Mouse (Mus musculus): Measurements from ENCODE around the gene Izumo1. TPM values are rescaled to one million over a fixed set of nuclear protein-coding genes. Genes with fewer than 3 reads are reported as not detected.

Izumo1 gene
- not detected in 2 replicates for polyA plus RNA-seq (2012; ENCODE audit: insufficient read depth, insufficient read length, low replicate concordance, missing spikeins)

DNA sequence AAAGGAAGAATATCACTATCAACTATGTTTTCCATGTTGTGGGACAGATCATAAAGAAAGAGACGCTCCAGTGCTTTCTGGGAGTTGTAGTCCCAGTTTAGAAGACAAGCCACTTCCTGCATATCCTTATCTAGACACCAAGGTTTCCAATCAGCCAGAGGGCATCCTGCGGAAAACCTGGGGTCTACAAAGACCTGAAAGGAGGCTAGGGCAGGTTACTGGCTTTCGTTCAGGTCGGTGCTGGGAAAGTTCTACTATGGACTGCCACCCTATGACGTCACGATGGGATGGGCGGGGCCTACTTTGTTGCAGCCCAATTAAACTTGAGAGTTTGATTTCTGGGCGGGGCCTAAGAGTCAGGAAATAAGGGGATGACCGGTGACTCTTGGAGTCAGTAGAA lies at the start of gene Izumo1:
TSS of gene Izumo1 (plus strand) at position 369 of the 400 bp plus-strand sequence.
- Histone ChIP-seq H3K4me3 (ENCODE audit: insufficient read depth, low read depth, low read length) (no peak within 1 kb of the TSS), H3K4me1 (ENCODE audit: control insufficient read depth, insufficient read depth, low read length) (peaks cover 7% of the 10 kb centered on the region), H3K27ac (ENCODE audit: insufficient read depth, low read depth, low read length) (no peak within 1 kb of the TSS)
- TF ChIP-seq CTCF (IDR thresholded peaks at IDR 0.05; ENCODE audit: insufficient read depth, low read depth, low read length) (no peak), POLR2A (IDR thresholded peaks at IDR 0.05; ENCODE audit: insufficient read depth, low read depth, low read length) (no peak)
- WGBS: 38% methylated on average over 9 of the region's 9 CpGs

DNA sequence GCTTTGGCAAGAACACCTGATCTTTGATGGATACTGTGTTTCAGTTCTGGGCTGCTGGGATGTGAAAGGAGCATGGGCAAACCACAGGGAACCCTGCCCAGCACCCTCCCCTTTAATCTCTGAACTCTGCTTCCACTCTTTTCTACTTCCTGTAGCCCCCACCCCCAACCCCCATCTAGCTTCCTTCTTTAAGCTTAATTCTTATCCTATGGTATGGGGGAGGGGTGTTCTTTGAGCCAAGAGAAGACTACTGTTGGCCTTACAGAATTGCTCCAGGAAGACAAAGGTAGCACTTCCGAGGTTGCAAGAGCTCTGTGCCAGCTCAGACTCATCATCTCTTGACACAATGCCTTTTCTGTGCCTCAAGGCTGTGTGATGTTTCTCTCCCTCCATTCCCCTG lies 49.6 kb upstream of the Izumo1 start:
- whole genome bisulfite sequencing: 48% methylated on average over 1 of the region's 1 CpGs
- peaks cover 7% of the 10 kb centered on the region for H3K4me1 ChIP-seq (ENCODE audit: control insufficient read depth, insufficient read depth, low read length)
- no peak for TF ChIP-seq CTCF (IDR thresholded peaks at IDR 0.05; ENCODE audit: insufficient read depth, low read depth, low read length)
- TF ChIP-seq POLR2A (IDR thresholded peaks at IDR 0.05; ENCODE audit: insufficient read depth, low read depth, low read length): no peak
- H3K27ac ChIP-seq (ENCODE audit: insufficient read depth, low read depth, low read length): no peak overlapping the region
- no peak overlapping the region for H3K4me3 ChIP-seq (ENCODE audit: insufficient read depth, low read depth, low read length)

DNA sequence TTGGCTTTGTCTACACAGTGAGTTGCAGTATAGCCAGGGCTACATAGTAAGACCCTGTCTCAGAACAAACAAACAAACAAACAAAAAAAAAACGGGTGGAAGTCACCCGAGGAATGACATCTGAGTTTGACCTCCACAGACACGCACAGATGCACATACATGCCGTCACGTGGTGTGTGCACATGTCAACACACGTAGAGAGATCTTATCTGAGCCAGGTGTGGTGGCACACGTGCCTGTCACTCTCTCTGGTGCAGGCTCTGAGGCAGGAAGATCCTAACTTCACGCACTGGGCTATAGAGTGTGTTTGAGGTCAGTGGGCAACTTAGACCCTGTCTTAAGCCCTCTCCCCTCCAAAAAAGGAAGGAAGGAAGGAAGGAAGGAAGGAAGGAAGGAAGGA lies 47.7 kb upstream of the Izumo1 start:
- 86% methylated on average over 8 of the region's 8 CpGs for WGBS
- Histone ChIP-seq H3K27ac (ENCODE audit: insufficient read depth, low read depth, low read length) (no peak overlapping the region), H3K4me1 (ENCODE audit: control insufficient read depth, insufficient read depth, low read length) (peaks cover 3% of the 10 kb centered on the region), H3K4me3 (ENCODE audit: insufficient read depth, low read depth, low read length) (no peak overlapping the region)
- TF ChIP-seq POLR2A (IDR thresholded peaks at IDR 0.05; ENCODE audit: insufficient read depth, low read depth, low read length) (no peak), CTCF (IDR thresholded peaks at IDR 0.05; ENCODE audit: insufficient read depth, low read depth, low read length) (no peak)

DNA sequence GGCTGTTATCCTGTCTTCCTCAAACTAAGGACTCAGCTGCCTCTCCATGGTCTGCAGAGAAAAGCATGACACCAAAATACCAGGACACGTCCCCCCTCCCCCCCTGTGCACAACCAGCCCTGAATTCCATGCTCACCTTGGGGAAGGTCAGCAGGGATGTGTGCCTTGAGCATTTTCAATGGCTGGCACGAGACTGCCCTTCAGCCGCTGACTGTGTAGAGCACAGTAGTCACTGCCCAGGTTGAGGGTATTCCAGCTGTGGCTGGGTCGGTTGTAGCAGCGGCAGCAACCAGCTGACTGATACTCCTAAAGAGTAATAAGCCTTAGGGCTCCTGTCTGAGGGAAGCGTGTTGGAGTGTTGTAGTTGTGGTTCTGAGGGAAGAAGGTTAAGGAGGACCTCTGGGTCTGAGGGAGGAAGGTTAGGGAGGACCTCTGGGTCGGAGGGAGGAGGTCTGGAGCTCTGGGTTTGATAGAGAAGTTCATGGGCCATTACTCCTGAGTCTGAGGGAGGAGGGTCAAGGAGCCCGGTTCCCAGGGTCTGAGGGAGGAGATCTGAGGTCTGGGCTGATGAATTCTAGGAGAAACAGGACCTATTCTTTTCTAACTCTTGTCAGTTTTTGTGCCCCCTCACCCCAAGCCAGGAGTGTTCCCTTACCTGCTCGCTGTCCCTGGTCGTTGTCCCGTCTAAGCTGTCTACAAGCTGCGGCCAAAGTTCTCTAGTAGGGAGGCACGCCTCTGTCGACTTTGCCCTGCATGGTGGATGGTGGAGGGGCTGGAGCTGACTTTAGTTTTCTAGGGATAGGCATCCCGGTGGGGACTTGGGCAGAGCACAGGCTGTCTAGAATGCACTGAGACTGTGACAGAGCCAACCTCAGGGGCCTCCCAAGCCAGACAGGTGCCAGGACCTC lies 46.9 kb upstream of the Izumo1 start:
- 85% methylated on average over 15 of the region's 15 CpGs for WGBS
- Histone ChIP-seq H3K4me1 (ENCODE audit: control insufficient read depth, insufficient read depth, low read length) (peaks cover 3% of the 10 kb centered on the region), H3K4me3 (ENCODE audit: insufficient read depth, low read depth, low read length) (no peak overlapping the region), H3K27ac (ENCODE audit: insufficient read depth, low read depth, low read length) (no peak overlapping the region)
- TF ChIP-seq CTCF (IDR thresholded peaks at IDR 0.05; ENCODE audit: insufficient read depth, low read depth, low read length): no peak
- no peak for TF ChIP-seq POLR2A (IDR thresholded peaks at IDR 0.05; ENCODE audit: insufficient read depth, low read depth, low read length)

DNA sequence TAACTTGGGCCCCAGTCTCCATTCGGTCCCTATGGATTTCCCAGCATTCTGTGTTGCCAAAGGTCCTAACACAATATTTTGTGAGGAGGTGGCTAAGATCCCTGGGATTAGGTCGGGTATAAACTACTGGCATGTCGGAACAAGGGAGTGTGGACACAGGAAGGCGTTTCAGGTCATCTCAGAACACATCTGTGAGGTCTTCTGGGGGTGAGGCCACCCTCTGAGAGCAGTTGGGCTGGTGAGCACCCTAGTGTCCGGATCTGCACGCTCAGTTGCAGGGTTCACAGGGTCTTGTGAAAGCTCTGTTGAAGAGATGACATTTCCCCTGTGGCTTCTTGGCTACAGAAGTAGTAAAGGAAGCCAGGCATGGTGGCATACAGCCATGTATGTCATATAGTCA lies 35.7 kb upstream of the Izumo1 start:
- H3K4me1 ChIP-seq (ENCODE audit: control insufficient read depth, insufficient read depth, low read length): no peaks in the 10 kb centered on the region; the same call in 1 of the 2 replicates
- WGBS: 92% methylated on average over 6 of the region's 6 CpGs
- H3K4me3 ChIP-seq (ENCODE audit: insufficient read depth, low read depth, low read length): no peak overlapping the region
- H3K27ac ChIP-seq (ENCODE audit: insufficient read depth, low read depth, low read length): no peak overlapping the region
- no peak for TF ChIP-seq POLR2A (IDR thresholded peaks at IDR 0.05; ENCODE audit: insufficient read depth, low read depth, low read length)
- TF ChIP-seq CTCF (IDR thresholded peaks at IDR 0.05; ENCODE audit: insufficient read depth, low read depth, low read length): no peak

DNA sequence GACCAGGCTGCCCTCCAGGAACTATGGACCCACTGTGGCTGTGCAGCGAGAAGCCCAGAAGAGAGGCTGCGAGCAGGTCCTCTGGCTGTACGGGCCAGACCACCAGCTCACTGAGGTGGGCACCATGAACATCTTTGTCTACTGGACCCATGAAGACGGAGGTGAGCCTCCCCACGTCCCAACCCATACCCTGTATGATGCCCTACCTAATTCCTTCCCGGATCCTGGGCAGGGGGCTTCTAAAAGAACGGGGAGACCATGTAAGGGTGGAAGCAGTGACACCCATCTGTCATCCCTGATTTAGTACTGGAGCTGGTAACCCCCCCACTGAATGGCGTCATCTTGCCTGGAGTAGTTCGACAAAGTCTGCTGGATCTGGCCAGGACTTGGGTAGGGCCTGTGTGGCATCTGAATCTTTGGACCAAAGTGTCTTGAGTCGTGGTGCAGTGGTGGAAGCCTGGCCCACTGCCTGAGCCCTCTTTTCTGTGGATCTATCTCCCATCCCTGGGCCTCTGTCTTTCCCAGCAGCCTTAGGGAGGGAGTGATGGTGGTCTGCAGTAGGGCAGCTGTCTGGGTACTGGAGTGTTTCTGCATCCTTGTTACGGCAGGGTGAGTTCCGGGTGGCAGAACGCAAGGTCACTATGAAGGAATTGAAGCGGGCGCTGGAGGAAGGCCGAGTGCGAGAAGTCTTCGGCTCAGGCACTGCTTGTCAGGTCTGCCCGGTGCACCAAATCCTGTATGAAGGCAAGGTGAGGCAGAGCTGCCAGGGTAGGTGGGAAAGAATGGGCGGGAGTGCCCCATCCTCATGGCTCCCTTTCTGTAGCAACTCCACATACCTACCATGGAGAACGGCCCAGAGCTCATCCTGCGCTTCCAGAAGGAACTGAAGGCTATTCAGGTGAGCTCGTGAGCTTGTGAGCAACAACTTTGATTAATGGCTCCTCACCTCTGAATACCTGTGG lies 33.7 kb upstream of the Izumo1 start:
- 93% methylated on average over 23 of the region's 23 CpGs for WGBS
- no peaks in the 10 kb centered on the region; the same call in 1 of the 2 replicates for H3K4me1 ChIP-seq (ENCODE audit: control insufficient read depth, insufficient read depth, low read length)

DNA sequence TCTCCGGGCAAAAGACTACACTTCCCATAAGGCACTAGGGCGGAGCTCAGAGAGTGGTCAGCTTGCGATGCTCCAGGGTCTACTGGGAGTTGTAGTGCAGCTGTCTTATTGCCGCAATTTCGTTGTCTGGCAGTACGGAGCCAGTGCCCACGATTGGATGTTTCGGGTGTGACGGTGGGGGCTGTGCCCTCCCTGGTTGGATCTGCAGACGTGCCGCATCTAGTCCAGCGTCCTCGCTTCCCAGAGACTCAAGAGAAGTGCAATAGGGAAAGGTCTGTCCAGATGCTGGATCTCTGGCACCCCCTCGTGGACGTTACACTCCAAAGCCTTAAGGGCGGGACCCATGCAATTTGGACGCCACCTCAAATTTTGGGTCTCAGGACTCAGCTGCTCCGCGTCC lies 32.4 kb upstream of the Izumo1 start:
- 0 out of 2 replicates have a peak overlapping the region, but pooled peaks have one; percentile 6 for H3K27ac ChIP-seq (ENCODE audit: insufficient read depth, low read depth, low read length)
- 1% methylated on average over 19 of the region's 19 CpGs for WGBS

More for the DNA sequence above, 33.7 kb upstream of the Izumo1 start:
- Histone ChIP-seq H3K27ac (ENCODE audit: insufficient read depth, low read depth, low read length) (no peak overlapping the region), H3K4me3 (ENCODE audit: insufficient read depth, low read depth, low read length) (no peak overlapping the region)
- TF ChIP-seq POLR2A (IDR thresholded peaks at IDR 0.05; ENCODE audit: insufficient read depth, low read depth, low read length): no peak
- no peak for TF ChIP-seq CTCF (IDR thresholded peaks at IDR 0.05; ENCODE audit: insufficient read depth, low read depth, low read length)

DNA sequence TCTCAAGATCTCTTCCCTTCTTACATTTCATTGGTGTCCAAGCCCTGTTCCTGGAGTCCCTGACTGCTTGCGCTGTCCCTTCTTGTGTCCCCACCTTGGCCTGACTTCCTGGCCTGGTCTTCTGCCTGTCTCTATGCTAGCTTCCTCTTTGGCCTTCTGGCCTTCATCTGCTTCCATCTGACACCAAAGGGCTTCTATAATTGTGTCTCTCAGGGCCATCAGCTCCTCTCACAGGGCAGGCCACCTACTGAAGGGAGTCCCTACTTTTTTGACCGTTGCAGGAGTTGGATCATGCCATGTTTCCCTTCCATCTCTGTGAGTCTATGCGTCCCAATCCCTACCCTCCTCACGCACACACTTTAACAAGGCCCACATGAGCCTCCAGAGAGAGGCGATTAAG lies 31.7 kb upstream of the Izumo1 start:
- Histone ChIP-seq H3K4me3 (ENCODE audit: insufficient read depth, low read depth, low read length) (no peak overlapping the region), H3K4me1 (ENCODE audit: control insufficient read depth, insufficient read depth, low read length) (no peaks in the 10 kb centered on the region; the same call in 1 of the 2 replicates), H3K27ac (ENCODE audit: insufficient read depth, low read depth, low read length) (no peak overlapping the region)
- no peak for TF ChIP-seq CTCF (IDR thresholded peaks at IDR 0.05; ENCODE audit: insufficient read depth, low read depth, low read length)
- TF ChIP-seq POLR2A (IDR thresholded peaks at IDR 0.05; ENCODE audit: insufficient read depth, low read depth, low read length): no peak
- WGBS: 96% methylated on average over 5 of the region's 5 CpGs

More for the DNA sequence above, 32.4 kb upstream of the Izumo1 start:
- TF ChIP-seq CTCF (IDR thresholded peaks at IDR 0.05; ENCODE audit: insufficient read depth, low read depth, low read length) (peak; percentile 75; the same call in 1 of the 2 replicates), POLR2A (IDR thresholded peaks at IDR 0.05; ENCODE audit: insufficient read depth, low read depth, low read length) (peak; percentile 57)
- Histone ChIP-seq H3K4me3 (ENCODE audit: insufficient read depth, low read depth, low read length) (peak overlapping the region; percentile 41), H3K4me1 (ENCODE audit: control insufficient read depth, insufficient read depth, low read length) (no peaks in the 10 kb centered on the region; the same call in 1 of the 2 replicates)

All from olfactory bulb, adult 2 months (tissue).